19 mouse cellular contexts compared by ENCODE assay signal in the genomic region with DNA sequence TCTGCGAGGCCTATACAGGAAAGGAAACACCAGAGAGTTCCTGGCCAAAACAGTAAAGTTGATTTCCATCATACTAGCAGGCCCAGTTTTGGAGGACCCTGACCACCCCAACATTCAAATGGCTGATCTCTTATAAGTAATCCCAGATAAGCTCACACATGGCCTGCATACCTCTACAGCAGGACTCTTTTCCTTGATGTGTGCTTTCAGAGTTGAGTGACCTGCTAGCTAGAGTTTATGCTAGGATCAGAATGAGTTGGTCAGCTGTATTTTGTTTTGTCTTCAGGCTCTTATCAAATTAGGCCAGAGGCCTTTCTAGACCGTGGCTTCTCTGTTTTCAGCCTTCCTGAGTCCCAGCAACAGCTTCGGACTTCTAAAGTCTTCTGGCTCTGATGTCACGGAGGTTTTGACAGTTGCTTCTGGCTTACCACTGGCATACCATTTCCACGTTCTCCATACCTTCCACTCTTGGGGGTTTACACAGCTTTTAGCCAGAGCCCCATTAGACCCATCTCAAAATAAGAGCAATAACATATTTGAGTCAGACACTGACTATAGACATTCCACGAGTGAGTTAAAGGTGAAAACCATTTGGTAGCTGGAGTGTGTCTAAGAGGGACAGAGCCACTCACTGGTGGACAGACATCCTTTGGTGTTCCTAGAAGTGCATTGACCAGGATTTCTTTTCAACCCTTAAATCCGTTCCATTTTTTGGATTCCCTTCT. TPM values are rescaled to one million over a fixed set of nuclear protein-coding genes. Genes with fewer than 3 reads are reported as not detected.
DNase-seq lines count a peak whose midpoint lies in the region; ATAC-seq and TF ChIP-seq lines count a peak whose summit lies in the region.
"Had no signal": no experiment of that assay in that cellular context is flagged by ENCODE, and none has a peak within 500 bp of the region (broad histone marks: within the 10 kb centered on the region; RNA-seq: fewer than 3 reads in every experiment).

No protein-coding gene starts in this region.

- no peak overlapping the region for H3K4me2 ChIP-seq in stomach, embryonic 16.5 days (ENCODE audit: low read depth, low read length)
- H3K4me2 ChIP-seq in stomach, postnatal 0 days (replicated peaks; ENCODE audit: low read depth): no peak overlapping the region
- H3K4me2 ChIP-seq in hindbrain, embryonic 11.5 days (replicated peaks; ENCODE audit: low read depth, low read length): peak overlapping the region; percentile 50
- peak overlapping the region; percentile 83 for H3K4me2 ChIP-seq in midbrain, embryonic 14.5 days (ENCODE audit: low read length)
- no peak overlapping the region for H3K4me2 ChIP-seq in kidney, embryonic 15.5 days
- H3K4me2 ChIP-seq: embryonic facial prominence, embryonic 15.5 days had no signal

- no peak for ATAC-seq in stomach, embryonic 16.5 days (ENCODE audit: insufficient read depth, low FRiP score)
- no peak for ATAC-seq in stomach, postnatal 0 days (ENCODE audit: low FRiP score, low TSS enrichment)
- no peak for ATAC-seq in hindbrain, embryonic 11.5 days (ENCODE audit: low FRiP score)
- no peak for ATAC-seq in midbrain, embryonic 14.5 days (ENCODE audit: low FRiP score, low TSS enrichment)
- no peak for ATAC-seq in activated CD4-positive, CD25-positive, alpha-beta regulatory T cell, adult 4 months
- ATAC-seq in kidney, embryonic 15.5 days (replicated peaks; ENCODE audit: low FRiP score): no peak
- ATAC-seq: inflammation-experienced regulatory T-cells, adult 6 months had no signal

- H3K4me3 ChIP-seq in stomach, embryonic 16.5 days (replicated peaks; ENCODE audit: low read length): no peak overlapping the region
- no peak overlapping the region for H3K4me3 ChIP-seq in stomach, postnatal 0 days (ENCODE audit: low read depth, low read length)
- H3K4me3 ChIP-seq in hindbrain, embryonic 11.5 days (ENCODE audit: low read depth, low read length): peak overlapping the region; percentile 21; the same call in 1 of the 2 replicates
- peak overlapping the region; percentile 44 for H3K4me3 ChIP-seq in midbrain, embryonic 14.5 days (replicated peaks; ENCODE audit: low read depth, low read length)
- no peak overlapping the region for H3K4me3 ChIP-seq in kidney, embryonic 15.5 days (replicated peaks)
- H3K4me3 ChIP-seq: embryonic facial prominence, embryonic 15.5 days had no signal

- no peak for DNase-seq in stomach, postnatal 0 days (ENCODE audit: low spot score)
- peak; percentile 46 for DNase-seq in hindbrain, embryonic 11.5 days (ENCODE audit: low spot score)
- DNase-seq in midbrain, embryonic 14.5 days: no peak
- no peak for DNase-seq in thymus, adult 18-20 months
- DNase-seq in kidney, postnatal 14 days: no peak
- DNase-seq: B cell, adult 2 months; cerebellum, adult 2 months; kidney, postnatal 10 days; layer of hippocampus, postnatal 36 days; lung, adult 18-20 months; right cerebral cortex, adult 18-20 months; thymus, postnatal 25 days had no signal

- H3K9ac ChIP-seq in stomach, embryonic 16.5 days (ENCODE audit: low read length): no peak overlapping the region
- no peak overlapping the region for H3K9ac ChIP-seq in stomach, postnatal 0 days (ENCODE audit: low read length)
- H3K9ac ChIP-seq in hindbrain, embryonic 11.5 days (ENCODE audit: low read depth, low read length): peak overlapping the region; percentile 40
- peak overlapping the region; percentile 64; the same call in 1 of the 2 replicates for H3K9ac ChIP-seq in midbrain, embryonic 14.5 days (replicated peaks; ENCODE audit: low read length)
- H3K9ac ChIP-seq in kidney, embryonic 15.5 days: no peak overlapping the region
- H3K9ac ChIP-seq: embryonic facial prominence, embryonic 15.5 days had no signal

- TF ChIP-seq EP300 in stomach, postnatal 0 days (optimal IDR thresholded peaks at IDR 0.05): no peak

- TF ChIP-seq CTCF in stomach, postnatal 0 days (IDR thresholded peaks at IDR 0.05; ENCODE audit: low read depth): no peak

- peak overlapping the region; percentile 48; the same call in 1 of the 2 replicates for H3K27ac ChIP-seq in stomach, embryonic 16.5 days (ENCODE audit: low read length)
- no peak overlapping the region for H3K27ac ChIP-seq in stomach, postnatal 0 days (replicated peaks)
- H3K27ac ChIP-seq in hindbrain, embryonic 11.5 days (ENCODE audit: low read depth, low read length): peak overlapping the region; percentile 96
- H3K27ac ChIP-seq in midbrain, embryonic 14.5 days (replicated peaks; ENCODE audit: low read depth, low read length): peak overlapping the region; percentile 89
- no peak overlapping the region for H3K27ac ChIP-seq in kidney, embryonic 15.5 days
- H3K27ac ChIP-seq: embryonic facial prominence, embryonic 15.5 days; macrophage had no signal

- H3K27me3 ChIP-seq in stomach, embryonic 16.5 days (ENCODE audit: control insufficient read depth, insufficient read depth, low read length): peaks cover 67% of the 10 kb centered on the region
- peaks cover 12% of the 10 kb centered on the region; the same call in 1 of the 2 replicates for H3K27me3 ChIP-seq in stomach, postnatal 0 days (ENCODE audit: control insufficient read depth, insufficient read depth, low read length)
- peaks cover 13% of the 10 kb centered on the region for H3K27me3 ChIP-seq in hindbrain, embryonic 11.5 days (ENCODE audit: control insufficient read depth, insufficient read depth, low read length)
- peaks cover 14% of the 10 kb centered on the region for H3K27me3 ChIP-seq in midbrain, embryonic 14.5 days (ENCODE audit: control insufficient read depth, insufficient read depth, low read length)
- peaks cover 100% of the 10 kb centered on the region for H3K27me3 ChIP-seq in kidney, embryonic 15.5 days

- no peaks in the 10 kb centered on the region for H3K36me3 ChIP-seq in stomach, embryonic 16.5 days (ENCODE audit: control insufficient read depth, insufficient read depth, low read length)
- no peaks in the 10 kb centered on the region for H3K36me3 ChIP-seq in stomach, postnatal 0 days (ENCODE audit: control insufficient read depth, insufficient read depth, low read length)
- no peaks in the 10 kb centered on the region for H3K36me3 ChIP-seq in hindbrain, embryonic 11.5 days (ENCODE audit: control insufficient read depth, insufficient read depth, low read length)
- no peaks in the 10 kb centered on the region for H3K36me3 ChIP-seq in midbrain, embryonic 14.5 days (ENCODE audit: control insufficient read depth, insufficient read depth, low read length)
- H3K36me3 ChIP-seq in kidney, embryonic 15.5 days: no peaks in the 10 kb centered on the region
- H3K36me3 ChIP-seq: embryonic facial prominence, embryonic 15.5 days; G1E had no signal

- WGBS in stomach, embryonic 16.5 days: 57% methylated on average over 7 of the region's 7 CpGs
- WGBS in stomach, postnatal 0 days: 50% methylated on average over 7 of the region's 7 CpGs
- 45% methylated on average over 7 of the region's 7 CpGs for WGBS in hindbrain, embryonic 11.5 days
- WGBS in midbrain, embryonic 14.5 days: 35% methylated on average over 7 of the region's 7 CpGs
- WGBS in kidney, embryonic 15.5 days: 52% methylated on average over 7 of the region's 7 CpGs

- H3K9me3 ChIP-seq in stomach, embryonic 16.5 days (replicated peaks; ENCODE audit: control insufficient read depth, low read length): no peaks in the 10 kb centered on the region
- H3K9me3 ChIP-seq in stomach, postnatal 0 days (ENCODE audit: control insufficient read depth, low read length): no peaks in the 10 kb centered on the region
- no peaks in the 10 kb centered on the region for H3K9me3 ChIP-seq in hindbrain, embryonic 11.5 days (ENCODE audit: control insufficient read depth, low read length)
- no peaks in the 10 kb centered on the region for H3K9me3 ChIP-seq in midbrain, embryonic 14.5 days (ENCODE audit: control insufficient read depth, low read length)
- no peaks in the 10 kb centered on the region for H3K9me3 ChIP-seq in kidney, embryonic 15.5 days (replicated peaks)
- H3K9me3 ChIP-seq: embryonic facial prominence, embryonic 15.5 days had no signal

- H3K4me1 ChIP-seq in stomach, embryonic 16.5 days (ENCODE audit: control insufficient read depth, insufficient read depth, low read length): no peaks in the 10 kb centered on the region
- no peaks in the 10 kb centered on the region for H3K4me1 ChIP-seq in stomach, postnatal 0 days (replicated peaks; ENCODE audit: control insufficient read depth, insufficient read depth)
- peaks cover 7% of the 10 kb centered on the region for H3K4me1 ChIP-seq in hindbrain, embryonic 11.5 days (replicated peaks; ENCODE audit: control insufficient read depth, insufficient read depth, low read length)
- peaks cover 21% of the 10 kb centered on the region; the same call in 1 of the 2 replicates for H3K4me1 ChIP-seq in midbrain, embryonic 14.5 days (ENCODE audit: control insufficient read depth, insufficient read depth, low read length)
- H3K4me1 ChIP-seq in kidney, embryonic 15.5 days: peaks cover 7% of the 10 kb centered on the region

RNA-seq across cellular contexts. Expression of gene Sox2, which starts 8.2 kb away (rescaled TPM):
- 7.7 and 8.6 TPM in 2 replicates for polyA plus RNA-seq in stomach, embryonic 16.5 days (2015; fragmentation: Nextera tagmentation; extraction: Ambion mirVana)
- polyA plus RNA-seq in stomach, postnatal 0 days (2015; fragmentation: Nextera tagmentation; extraction: Ambion mirVana): 11.6 and 14.7 TPM in 2 replicates
- polyA plus RNA-seq in hindbrain, embryonic 11.5 days (2014; fragmentation: Nextera tagmentation; extraction: Ambion mirVana): 25.1 and 36.7 TPM in 2 replicates
- 16.8 and 22.4 TPM in 2 replicates for polyA plus RNA-seq in midbrain, embryonic 14.5 days (2014; fragmentation: Nextera tagmentation; extraction: Ambion mirVana)
- not detected for polyA plus RNA-seq in activated CD4-positive, CD25-positive, alpha-beta regulatory T cell, adult 4 months (2017; shearing (Covaris generic))
- polyA plus RNA-seq in kidney, embryonic 15.5 days (2015; fragmentation: Nextera tagmentation; extraction: Ambion mirVana): 0.08 and 0.10 TPM in 2 replicates
- polyA plus RNA-seq: G1E; inflammation-experienced regulatory T-cells, adult 6 months; macrophage had no signal

Comparison
In these comparisons a context has a peak if more than half of its experiments do, and no peak if none do; other contexts are left out.
1. H3K27ac ChIP-seq: peak in stomach, embryonic 16.5 days (single experiment), hindbrain, embryonic 11.5 days (single experiment) and midbrain, embryonic 14.5 days (single experiment); none in stomach, postnatal 0 days (single experiment) and kidney, embryonic 15.5 days (single experiment).
2. H3K4me2 ChIP-seq: peak in hindbrain, embryonic 11.5 days (single experiment) and midbrain, embryonic 14.5 days (single experiment); none in stomach, embryonic 16.5 days (single experiment), stomach, postnatal 0 days (single experiment) and kidney, embryonic 15.5 days (single experiment).
3. H3K4me3 ChIP-seq: peak in hindbrain, embryonic 11.5 days (single experiment) and midbrain, embryonic 14.5 days (single experiment); none in stomach, embryonic 16.5 days (single experiment), stomach, postnatal 0 days (single experiment) and kidney, embryonic 15.5 days (single experiment).
4. H3K9ac ChIP-seq: peak in hindbrain, embryonic 11.5 days (single experiment) and midbrain, embryonic 14.5 days (single experiment); none in stomach, embryonic 16.5 days (single experiment), stomach, postnatal 0 days (single experiment) and kidney, embryonic 15.5 days (single experiment).